Comparison of ENCODE assay signal across 25 mouse cellular contexts in genomic region chr13:98603799-98604198, GRCm38 (mm10). TPM values are rescaled to one million over a fixed set of nuclear protein-coding genes. Genes with fewer than 3 reads are reported as not detected.
DNase-seq lines count a peak whose midpoint lies in the region; ATAC-seq lines count a peak whose summit lies in the region.
"Had no signal": no experiment of that assay in that cellular context is flagged by ENCODE, and none has a peak within 500 bp of the region (broad histone marks: within the 10 kb centered on the region; RNA-seq: fewer than 3 reads in every experiment).

No protein-coding gene starts in this region.

- no peak overlapping the region for H3K4me2 ChIP-seq in lung, embryonic 15.5 days
- no peak overlapping the region for H3K4me2 ChIP-seq in embryonic facial prominence, embryonic 11.5 days (ENCODE audit: low read depth, low read length)
- no peak overlapping the region for H3K4me2 ChIP-seq in limb, embryonic 15.5 days
- H3K4me2 ChIP-seq: forebrain, embryonic 15.5 days; stomach, embryonic 15.5 days had no signal

- WGBS in lung, embryonic 15.5 days, result 75% methylated on average over 11 of the region's 11 CpGs
- 78% methylated on average over 11 of the region's 11 CpGs for WGBS in embryonic facial prominence, embryonic 11.5 days
- WGBS in limb, embryonic 15.5 days, result 68% methylated on average over 11 of the region's 11 CpGs

- no peaks in the 10 kb centered on the region for H3K27me3 ChIP-seq in lung, embryonic 15.5 days
- no peaks in the 10 kb centered on the region for H3K27me3 ChIP-seq in embryonic facial prominence, embryonic 11.5 days (ENCODE audit: control insufficient read depth, insufficient read depth, low read length)
- no peaks in the 10 kb centered on the region for H3K27me3 ChIP-seq in limb, embryonic 15.5 days
- H3K27me3 ChIP-seq: forebrain, embryonic 15.5 days; stomach, embryonic 15.5 days had no signal

- no peaks in the 10 kb centered on the region for H3K9me3 ChIP-seq in lung, embryonic 15.5 days
- no peaks in the 10 kb centered on the region for H3K9me3 ChIP-seq in embryonic facial prominence, embryonic 11.5 days (replicated peaks; ENCODE audit: control insufficient read depth, low read length)
- H3K9me3 ChIP-seq in limb, embryonic 15.5 days, result no peaks in the 10 kb centered on the region
- H3K9me3 ChIP-seq: forebrain, embryonic 15.5 days; heart, embryonic 10.5 days; stomach, embryonic 15.5 days had no signal

- peak; percentile 22 for DNase-seq in embryo, embryonic 11 days
- DNase-seq in embryo, embryonic 10.5 days (ENCODE audit: low spot score), result no peak
- no peak for DNase-seq in lung, postnatal 10 days
- peak; percentile 51 for DNase-seq in embryonic facial prominence, embryonic 11.5 days (ENCODE audit: low spot score)
- DNase-seq in kidney, postnatal 14 days, result no peak
- DNase-seq: adrenal gland, postnatal 10 days; cerebellum, adult 2 months; cerebellum, postnatal 36 days; kidney, adult 9 months; kidney, postnatal 25 days; lung, postnatal 4 days; midbrain, embryonic 14.5 days; thymus, postnatal 36 days had no signal

- H3K36me3 ChIP-seq in lung, embryonic 15.5 days, result no peaks in the 10 kb centered on the region
- no peaks in the 10 kb centered on the region for H3K36me3 ChIP-seq in embryonic facial prominence, embryonic 11.5 days (replicated peaks; ENCODE audit: control insufficient read depth, insufficient read depth, low read depth, low read length)
- H3K36me3 ChIP-seq in limb, embryonic 15.5 days, result no peaks in the 10 kb centered on the region
- H3K36me3 ChIP-seq: forebrain, embryonic 15.5 days; heart, embryonic 10.5 days; stomach, embryonic 15.5 days had no signal

- no peaks in the 10 kb centered on the region; the same call in 1 of the 2 replicates for H3K4me1 ChIP-seq in lung, embryonic 15.5 days
- H3K4me1 ChIP-seq in embryonic facial prominence, embryonic 11.5 days (ENCODE audit: control insufficient read depth, insufficient read depth, low read length), result no peaks in the 10 kb centered on the region
- 0 out of 2 replicates have a peak, but pooled peaks cover 4% of the 10 kb centered on the region for H3K4me1 ChIP-seq in limb, embryonic 15.5 days
- H3K4me1 ChIP-seq: forebrain, embryonic 15.5 days; heart, embryonic 10.5 days had no signal

- H3K9ac ChIP-seq in lung, embryonic 15.5 days, result no peak overlapping the region
- no peak overlapping the region for H3K9ac ChIP-seq in embryonic facial prominence, embryonic 11.5 days (replicated peaks; ENCODE audit: low read length)
- H3K9ac ChIP-seq in limb, embryonic 15.5 days, result no peak overlapping the region
- H3K9ac ChIP-seq: forebrain, embryonic 15.5 days; liver, embryonic 14.5 days; stomach, embryonic 15.5 days had no signal

- H3K4me3 ChIP-seq in lung, embryonic 15.5 days, result no peak overlapping the region
- H3K4me3 ChIP-seq in embryonic facial prominence, embryonic 11.5 days (ENCODE audit: low read depth, low read length), result no peak overlapping the region
- no peak overlapping the region for H3K4me3 ChIP-seq in limb, embryonic 15.5 days
- H3K4me3 ChIP-seq: forebrain, embryonic 15.5 days; heart, embryonic 10.5 days; layer of hippocampus, adult 2 months; stomach, embryonic 15.5 days had no signal

- no peak overlapping the region for H3K27ac ChIP-seq in lung, embryonic 15.5 days
- H3K27ac ChIP-seq in embryonic facial prominence, embryonic 11.5 days (replicated peaks; ENCODE audit: low read depth, low read length), result no peak overlapping the region
- no peak overlapping the region for H3K27ac ChIP-seq in limb, embryonic 15.5 days
- H3K27ac ChIP-seq: forebrain, embryonic 15.5 days; heart, embryonic 10.5 days; layer of hippocampus, adult 2 months; liver, embryonic 14.5 days; stomach, embryonic 15.5 days had no signal

- peak; percentile 60; the same call in 1 of the 2 replicates for ATAC-seq in lung, embryonic 15.5 days (ENCODE audit: borderline replicate concordance, extremely low read depth, low FRiP score, low TSS enrichment)
- no peak for ATAC-seq in embryonic facial prominence, embryonic 11.5 days (replicated peaks; ENCODE audit: insufficient number of reproducible peaks, low FRiP score, low TSS enrichment, low read depth)
- ATAC-seq in limb, embryonic 15.5 days (ENCODE audit: insufficient number of reproducible peaks, low FRiP score, low TSS enrichment, low read depth), result 0 out of 2 replicates have a peak, but pooled peaks have one; percentile 22
- ATAC-seq: activated CD4-positive, CD25-positive, alpha-beta regulatory T cell, adult 4 months; forebrain, embryonic 15.5 days; intestine, embryonic 16.5 days had no signal

RNA-seq across cellular contexts. Expression of gene Tmem174, which starts 33.4 kb away (rescaled TPM):
- 0.09 TPM in 1 of 2 replicates, not detected in the other for polyA plus RNA-seq in lung, embryonic 15.5 days (2015; fragmentation: Nextera tagmentation; extraction: Ambion mirVana)
- polyA plus RNA-seq in embryonic facial prominence, embryonic 11.5 days (2014; fragmentation: Nextera tagmentation; extraction: Ambion mirVana), result not detected in 2 replicates
- polyA plus RNA-seq in limb, embryonic 15.5 days (2015; fragmentation: Nextera tagmentation; extraction: Ambion mirVana), result not detected in 2 replicates
- polyA plus RNA-seq: activated CD4-positive, CD25-positive, alpha-beta regulatory T cell, adult 4 months; forebrain, embryonic 15.5 days; gonadal fat pad, adult 2 months; heart, embryonic 16.5 days; limb, embryonic 14.5 days; liver, embryonic 14.5 days; midbrain, embryonic 14.5 days; stomach, embryonic 15.5 days had no signal

Comparison
In these comparisons a context has a peak if more than half of its experiments do, and no peak if none do; other contexts are left out.
1. DNase-seq: peak in embryo, embryonic 11 days (single experiment) and embryonic facial prominence, embryonic 11.5 days (single experiment); none in embryo, embryonic 10.5 days (single experiment), lung, postnatal 10 days (single experiment) and kidney, postnatal 14 days (single experiment).